Mouse (Mus musculus) stomach, postnatal 0 days (tissue): ENCODE measurements around the gene Ccdc38.

Source experiments
- CTCF ChIP-seq: IDR thresholded peaks from 2 replicates; pipeline ENCODE4 v1.5.1; 2016; ENCODE audit warnings: antibody characterized with exemption, low read depth, mild to moderate bottlenecking, moderate library complexity
- EP300 ChIP-seq: optimal IDR thresholded peaks from 2 replicates; pipeline ENCODE3; 2016; ENCODE audit warnings: antibody characterized with exemption

DNA sequence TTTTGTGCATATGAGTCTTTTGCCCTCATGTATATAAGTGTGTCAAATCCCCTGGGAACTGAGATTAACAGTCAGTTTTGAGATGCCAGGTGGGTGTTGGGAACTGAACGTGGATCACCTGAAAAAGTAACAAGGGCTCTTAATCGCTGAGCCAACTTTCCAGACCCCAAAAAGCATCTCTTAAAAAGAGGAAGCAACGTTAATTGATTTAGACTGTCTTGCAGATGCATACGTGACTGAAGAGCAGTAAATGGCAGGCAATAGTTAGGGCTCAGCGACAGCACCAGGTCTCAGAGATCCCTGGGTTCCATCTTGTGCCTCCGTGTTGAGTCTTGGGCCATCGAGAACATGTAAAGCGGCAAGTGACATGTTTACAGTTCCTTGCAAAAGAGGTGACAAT, 12.2 kb downstream of the Ccdc38 start:
- TF ChIP-seq EP300 (no peak), CTCF (no peak)
